Mouse (Mus musculus): ENCODE results near the gene Ift57. TPM values are rescaled to one million over a fixed set of nuclear protein-coding genes. Genes with fewer than 3 reads are reported as not detected.

Gene Ift57
- polyA plus RNA-seq (2014; fragmentation: Nextera tagmentation; extraction: Ambion mirVana), result 18.5 and 23.9 TPM in 2 replicates

DNA sequence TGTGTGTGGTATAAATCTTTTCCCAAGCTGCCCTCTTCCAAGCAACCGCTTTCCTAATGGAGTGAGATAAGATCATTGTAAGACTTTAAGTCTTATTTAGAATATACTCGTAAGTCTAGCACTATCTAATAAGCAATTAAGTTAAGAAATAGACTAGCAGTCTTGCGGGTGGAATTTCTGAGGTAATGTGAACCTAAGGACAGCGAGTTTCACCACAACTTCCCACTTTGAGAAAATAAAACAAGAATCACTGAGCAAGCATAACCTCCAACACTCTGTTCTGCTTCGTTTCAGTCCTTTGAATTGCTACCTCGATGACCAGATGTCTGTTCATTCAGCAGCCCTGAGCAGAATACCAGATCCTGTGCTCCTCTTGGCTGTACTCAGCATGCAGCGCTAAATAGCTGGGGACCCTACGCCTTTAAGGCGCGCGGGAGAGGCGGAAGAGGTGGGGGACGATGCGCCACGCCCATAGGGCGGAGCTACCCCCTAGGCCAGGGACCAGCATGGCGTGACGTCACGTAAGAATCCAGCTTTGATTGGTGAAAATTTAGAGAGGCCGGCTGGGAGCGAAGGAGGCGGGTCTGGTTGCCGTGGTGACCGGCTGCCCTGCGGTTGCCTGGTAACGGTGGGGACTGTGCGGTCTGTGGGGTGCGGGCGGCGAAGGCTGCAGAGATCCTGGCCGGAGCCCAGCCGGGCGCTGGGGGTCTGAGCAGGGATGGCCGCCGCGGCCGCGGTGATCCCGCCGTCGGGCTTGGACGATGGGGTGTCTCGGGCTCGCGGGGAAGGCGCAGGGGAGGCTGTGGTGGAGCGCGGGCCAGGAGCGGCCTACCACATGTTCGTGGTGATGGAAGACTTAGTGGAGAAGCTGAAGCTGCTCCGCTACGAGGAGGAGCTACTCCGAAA is at the start of gene Ift57:
TSS of gene Ift57 (plus strand) at position 614 of the 906 bp plus-strand sequence.
- whole genome bisulfite sequencing, result 2% methylated on average over 53 of the region's 53 CpGs
- Histone ChIP-seq H3K27me3 (ENCODE audit: control insufficient read depth, insufficient read depth, low read length) (no peaks in the 10 kb centered on the region), H3K36me3 (ENCODE audit: control insufficient read depth, insufficient read depth, low read length) (no peaks in the 10 kb centered on the region), H3K4me3 (ENCODE audit: control insufficient read depth in 1 of 2, insufficient read depth in 1 of 2, low read depth in 1 of 2, low read length in 2 of 2) (peak within 1 kb of the TSS; percentile 71 to 74), H3K9ac (ENCODE audit: low read length) (peak within 1 kb of the TSS; percentile 78), H3K4me2 (ENCODE audit: low read length) (peak within 1 kb of the TSS; percentile 94), H3K4me1 (ENCODE audit: control insufficient read depth in 2 of 2, insufficient read depth in 2 of 2, low read length in 2 of 2) (0 out of 4 replicates have a peak, but pooled peaks cover 0 to 6% of the 10 kb centered on the region in 2 experiments), H3K9me3 (ENCODE audit: control insufficient read depth, low read length) (no peaks in the 10 kb centered on the region), H3K27ac (replicated peaks in 1 of 2; ENCODE audit: control insufficient read depth in 1 of 2, insufficient read depth in 1 of 2, low read depth in 2 of 2, low read length in 2 of 2) (peak within 1 kb of the TSS; percentile 52 to 81; a peak in 3 of 4 replicates)
- ATAC-seq (ENCODE audit: insufficient number of reproducible peaks, insufficient read depth, low FRiP score, low read depth), result peak; percentile 100

DNA sequence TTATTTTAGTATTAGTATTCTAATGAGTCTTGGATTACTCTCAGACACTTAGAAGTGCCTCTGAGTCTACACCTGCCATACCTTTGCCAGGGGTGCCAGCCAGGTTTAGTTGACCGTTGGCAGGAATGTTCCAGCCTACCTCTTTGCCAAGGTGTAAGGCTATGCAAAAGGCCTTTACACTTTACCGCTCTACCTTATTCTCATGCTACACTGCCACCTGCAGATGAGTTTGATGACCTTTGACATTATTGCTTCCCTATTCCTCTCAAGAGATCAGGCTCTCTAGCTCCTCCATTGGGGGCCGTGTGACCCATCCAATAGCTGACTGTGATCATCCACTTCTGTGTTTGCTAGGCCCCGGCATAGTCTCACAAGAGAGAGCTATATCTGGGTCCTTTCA is 41.9 kb upstream of the Ift57 start:
- WGBS, result 84% methylated on average over 4 of the region's 4 CpGs
- ATAC-seq (ENCODE audit: insufficient number of reproducible peaks, insufficient read depth, low FRiP score, low read depth), result no peak

DNA sequence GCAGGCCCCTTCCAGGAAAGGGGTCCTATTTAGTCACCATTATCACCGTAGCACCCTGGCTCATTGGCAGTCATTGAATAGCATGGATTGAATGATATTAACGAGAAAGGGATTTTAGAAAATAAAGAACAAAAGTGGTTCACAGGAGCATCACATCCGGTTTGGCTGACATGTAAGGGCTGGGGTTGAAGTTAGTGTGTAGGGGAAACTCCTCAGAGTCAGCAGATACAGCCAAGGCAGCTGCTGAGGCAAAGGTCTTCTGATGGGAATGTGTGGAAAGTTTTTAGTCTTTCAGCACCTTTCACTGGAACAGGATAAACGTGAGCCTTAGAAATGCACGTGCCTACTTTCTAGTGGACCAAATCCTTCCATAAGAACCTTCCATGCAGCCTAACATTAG is 41.0 kb upstream of the Ift57 start:
- Histone ChIP-seq H3K4me2 (ENCODE audit: low read length) (no peak overlapping the region), H3K27me3 (ENCODE audit: control insufficient read depth, insufficient read depth, low read length) (no peaks in the 10 kb centered on the region), H3K27ac (replicated peaks in 1 of 2; ENCODE audit: control insufficient read depth in 1 of 2, insufficient read depth in 1 of 2, low read depth in 2 of 2, low read length in 2 of 2) (no peak overlapping the region), H3K9ac (ENCODE audit: low read length) (no peak overlapping the region), H3K36me3 (ENCODE audit: control insufficient read depth, insufficient read depth, low read length) (no peaks in the 10 kb centered on the region), H3K4me1 (ENCODE audit: control insufficient read depth in 2 of 2, insufficient read depth in 2 of 2, low read length in 2 of 2) (no peaks in the 10 kb centered on the region), H3K4me3 (ENCODE audit: control insufficient read depth in 1 of 2, insufficient read depth in 1 of 2, low read depth in 1 of 2, low read length in 2 of 2) (no peak overlapping the region), H3K9me3 (ENCODE audit: control insufficient read depth, low read length) (no peaks in the 10 kb centered on the region)
- ATAC-seq (ENCODE audit: insufficient number of reproducible peaks, insufficient read depth, low FRiP score, low read depth), result no peak
- 61% methylated on average over 5 of the region's 5 CpGs for WGBS

More for the DNA sequence above, 41.9 kb upstream of the Ift57 start:
- Histone ChIP-seq H3K9ac (ENCODE audit: low read length) (no peak overlapping the region), H3K36me3 (ENCODE audit: control insufficient read depth, insufficient read depth, low read length) (no peaks in the 10 kb centered on the region), H3K4me1 (ENCODE audit: control insufficient read depth in 2 of 2, insufficient read depth in 2 of 2, low read length in 2 of 2) (no peaks in the 10 kb centered on the region), H3K27me3 (ENCODE audit: control insufficient read depth, insufficient read depth, low read length) (no peaks in the 10 kb centered on the region), H3K27ac (replicated peaks in 1 of 2; ENCODE audit: control insufficient read depth in 1 of 2, insufficient read depth in 1 of 2, low read depth in 2 of 2, low read length in 2 of 2) (no peak overlapping the region), H3K9me3 (ENCODE audit: control insufficient read depth, low read length) (no peaks in the 10 kb centered on the region), H3K4me2 (ENCODE audit: low read length) (no peak overlapping the region), H3K4me3 (ENCODE audit: control insufficient read depth in 1 of 2, insufficient read depth in 1 of 2, low read depth in 1 of 2, low read length in 2 of 2) (no peak overlapping the region)

DNA sequence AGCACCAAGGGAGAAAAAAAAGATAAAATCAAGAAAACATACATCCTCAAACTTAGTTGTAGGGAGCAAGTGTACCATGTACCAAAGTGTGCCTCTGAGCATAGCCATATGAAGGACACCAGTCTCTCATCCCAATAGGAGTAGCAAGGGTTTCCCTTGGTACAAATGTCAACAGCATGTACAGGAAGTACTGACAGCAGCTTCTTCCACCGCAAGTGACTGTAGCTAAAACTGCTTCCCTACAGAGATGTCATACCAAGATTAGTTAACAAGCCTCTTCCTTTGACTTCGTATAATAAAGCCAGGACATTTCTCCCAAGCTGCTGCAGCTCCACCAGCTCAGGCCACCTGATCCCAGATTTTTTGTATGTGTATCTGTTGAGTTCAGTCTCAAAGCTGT is 39.9 kb upstream of the Ift57 start:
- 49% methylated on average over 2 of the region's 2 CpGs for WGBS
- no peaks in the 10 kb centered on the region for H3K4me1 ChIP-seq (ENCODE audit: control insufficient read depth in 2 of 2, insufficient read depth in 2 of 2, low read length in 2 of 2)
- ATAC-seq (ENCODE audit: insufficient number of reproducible peaks, insufficient read depth, low FRiP score, low read depth), result no peak

DNA sequence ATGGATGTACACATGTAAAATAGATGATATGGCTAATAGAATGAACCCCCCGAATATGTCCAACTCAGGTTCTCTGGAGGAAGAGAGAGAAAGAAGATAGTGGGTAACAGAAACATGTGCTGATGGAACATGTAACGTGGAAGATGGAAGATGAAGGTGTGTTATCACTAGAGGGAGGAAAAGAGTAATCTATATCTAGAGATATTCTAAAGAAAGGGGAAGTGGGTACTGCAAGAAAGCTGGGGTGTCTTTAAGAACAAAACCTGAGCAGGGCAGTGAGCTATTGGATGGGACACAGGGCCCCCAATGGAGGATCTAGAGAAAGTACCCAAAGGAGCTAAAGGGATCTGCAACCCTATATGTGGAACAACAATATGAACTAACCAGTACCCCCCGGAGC is 38.9 kb upstream of the Ift57 start:
- ATAC-seq (ENCODE audit: insufficient number of reproducible peaks, insufficient read depth, low FRiP score, low read depth), result no peak
- Histone ChIP-seq H3K4me2 (ENCODE audit: low read length) (no peak overlapping the region), H3K36me3 (ENCODE audit: control insufficient read depth, insufficient read depth, low read length) (no peaks in the 10 kb centered on the region), H3K27me3 (ENCODE audit: control insufficient read depth, insufficient read depth, low read length) (no peaks in the 10 kb centered on the region), H3K4me1 (ENCODE audit: control insufficient read depth in 2 of 2, insufficient read depth in 2 of 2, low read length in 2 of 2) (no peaks in the 10 kb centered on the region), H3K4me3 (ENCODE audit: control insufficient read depth in 1 of 2, insufficient read depth in 1 of 2, low read depth in 1 of 2, low read length in 2 of 2) (no peak overlapping the region), H3K9me3 (ENCODE audit: control insufficient read depth, low read length) (no peaks in the 10 kb centered on the region), H3K9ac (ENCODE audit: low read length) (no peak overlapping the region), H3K27ac (replicated peaks in 1 of 2; ENCODE audit: control insufficient read depth in 1 of 2, insufficient read depth in 1 of 2, low read depth in 2 of 2, low read length in 2 of 2) (no peak overlapping the region)
- WGBS, result 85% methylated on average over 3 of the region's 3 CpGs

More for the DNA sequence above, 39.9 kb upstream of the Ift57 start:
- Histone ChIP-seq H3K36me3 (ENCODE audit: control insufficient read depth, insufficient read depth, low read length) (no peaks in the 10 kb centered on the region), H3K4me3 (ENCODE audit: control insufficient read depth in 1 of 2, insufficient read depth in 1 of 2, low read depth in 1 of 2, low read length in 2 of 2) (no peak overlapping the region), H3K9ac (ENCODE audit: low read length) (no peak overlapping the region), H3K27me3 (ENCODE audit: control insufficient read depth, insufficient read depth, low read length) (no peaks in the 10 kb centered on the region), H3K27ac (replicated peaks in 1 of 2; ENCODE audit: control insufficient read depth in 1 of 2, insufficient read depth in 1 of 2, low read depth in 2 of 2, low read length in 2 of 2) (no peak overlapping the region), H3K9me3 (ENCODE audit: control insufficient read depth, low read length) (no peaks in the 10 kb centered on the region), H3K4me2 (ENCODE audit: low read length) (no peak overlapping the region)

DNA sequence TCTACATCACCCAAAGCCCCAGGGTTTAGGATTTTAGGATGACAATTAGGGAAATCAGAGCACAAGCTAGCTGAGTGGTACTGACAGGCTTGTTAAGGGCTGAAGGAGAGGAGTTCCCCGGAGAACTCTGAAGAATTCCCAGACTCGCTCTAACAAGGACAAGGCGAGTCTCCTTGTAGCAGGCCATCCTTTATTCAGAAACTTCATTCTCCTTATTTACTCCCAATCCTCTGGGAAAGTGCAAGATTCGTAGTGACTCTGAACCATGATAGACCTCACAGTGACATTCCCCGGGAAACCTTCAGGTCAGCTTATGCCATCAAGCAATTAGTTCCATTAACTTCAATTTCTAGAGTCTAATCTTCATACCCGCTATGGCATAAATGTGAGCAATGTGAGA is 36.8 kb upstream of the Ift57 start:
- Histone ChIP-seq H3K27ac (replicated peaks in 1 of 2; ENCODE audit: control insufficient read depth in 1 of 2, insufficient read depth in 1 of 2, low read depth in 2 of 2, low read length in 2 of 2) (no peak overlapping the region), H3K4me3 (ENCODE audit: control insufficient read depth in 1 of 2, insufficient read depth in 1 of 2, low read depth in 1 of 2, low read length in 2 of 2) (no peak overlapping the region), H3K4me2 (ENCODE audit: low read length) (no peak overlapping the region), H3K36me3 (ENCODE audit: control insufficient read depth, insufficient read depth, low read length) (no peaks in the 10 kb centered on the region), H3K4me1 (ENCODE audit: control insufficient read depth in 2 of 2, insufficient read depth in 2 of 2, low read length in 2 of 2) (no peaks in the 10 kb centered on the region), H3K27me3 (ENCODE audit: control insufficient read depth, insufficient read depth, low read length) (no peaks in the 10 kb centered on the region), H3K9me3 (ENCODE audit: control insufficient read depth, low read length) (no peaks in the 10 kb centered on the region), H3K9ac (ENCODE audit: low read length) (no peak overlapping the region)
- WGBS, result 86% methylated on average over 6 of the region's 6 CpGs
- ATAC-seq (ENCODE audit: insufficient number of reproducible peaks, insufficient read depth, low FRiP score, low read depth), result no peak

DNA sequence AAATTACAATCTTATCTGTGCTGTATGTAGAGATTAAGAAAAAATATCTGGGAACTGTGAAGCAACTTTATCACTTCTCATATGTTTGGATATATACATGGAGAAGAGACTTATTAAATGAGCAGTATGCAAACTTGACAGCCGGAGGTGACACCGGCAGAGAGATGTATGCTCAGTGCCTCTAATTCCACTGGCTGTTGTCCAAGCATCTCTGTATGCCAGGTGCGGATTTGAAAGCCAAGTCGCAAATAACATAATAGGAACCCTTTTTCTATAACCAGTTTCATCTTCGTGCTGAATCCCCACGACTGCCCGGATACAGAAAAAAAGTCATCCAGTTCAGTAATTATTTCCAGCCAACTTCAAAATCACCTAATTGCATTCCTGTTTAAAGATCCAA is 34.4 kb upstream of the Ift57 start:
- no peaks in the 10 kb centered on the region for H3K27me3 ChIP-seq (ENCODE audit: control insufficient read depth, insufficient read depth, low read length)

More for the DNA sequence above, 34.4 kb upstream of the Ift57 start:
- no peak overlapping the region for H3K4me3 ChIP-seq (ENCODE audit: control insufficient read depth in 1 of 2, insufficient read depth in 1 of 2, low read depth in 1 of 2, low read length in 2 of 2)
- no peak for ATAC-seq (ENCODE audit: insufficient number of reproducible peaks, insufficient read depth, low FRiP score, low read depth)
- H3K27ac ChIP-seq (replicated peaks in 1 of 2; ENCODE audit: control insufficient read depth in 1 of 2, insufficient read depth in 1 of 2, low read depth in 2 of 2, low read length in 2 of 2), result no peak overlapping the region
- 85% methylated on average over 7 of the region's 7 CpGs for WGBS
- H3K4me2 ChIP-seq (ENCODE audit: low read length), result no peak overlapping the region
- H3K9ac ChIP-seq (ENCODE audit: low read length), result no peak overlapping the region
- no peaks in the 10 kb centered on the region for H3K4me1 ChIP-seq (ENCODE audit: control insufficient read depth in 2 of 2, insufficient read depth in 2 of 2, low read length in 2 of 2)
- no peaks in the 10 kb centered on the region for H3K9me3 ChIP-seq (ENCODE audit: control insufficient read depth, low read length)
- no peaks in the 10 kb centered on the region for H3K36me3 ChIP-seq (ENCODE audit: control insufficient read depth, insufficient read depth, low read length)

Measured in heart, embryonic 14.5 days (tissue).